Mouse (Mus musculus): ENCODE data around the gene Nkx2-3.

Gene Nkx2-3

DNA sequence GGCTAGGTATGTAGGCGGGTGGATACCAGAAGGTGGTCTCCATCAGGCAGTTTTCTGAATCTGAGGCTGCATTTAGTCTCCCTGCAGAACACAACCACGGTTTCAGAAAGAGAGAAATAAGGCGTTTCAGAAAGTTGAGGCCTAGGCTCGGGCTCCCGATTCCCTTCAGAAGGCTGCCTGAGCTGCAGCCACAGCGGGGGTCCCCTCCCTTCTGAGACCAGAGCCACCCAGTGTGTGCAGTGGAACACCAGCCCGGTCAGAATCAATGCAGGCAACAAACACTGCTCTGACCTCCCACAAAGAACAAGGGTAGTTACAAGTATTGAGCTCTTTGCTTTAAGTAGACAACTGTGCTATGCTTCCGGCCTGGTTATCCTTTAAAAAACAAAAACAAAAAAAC, 1.0 kb upstream of the Nkx2-3 start:
- no peak for TF ChIP-seq GATA4 (IDR thresholded peaks at IDR 0.05; ENCODE audit: insufficient replicate concordance, low read length)

DNA sequence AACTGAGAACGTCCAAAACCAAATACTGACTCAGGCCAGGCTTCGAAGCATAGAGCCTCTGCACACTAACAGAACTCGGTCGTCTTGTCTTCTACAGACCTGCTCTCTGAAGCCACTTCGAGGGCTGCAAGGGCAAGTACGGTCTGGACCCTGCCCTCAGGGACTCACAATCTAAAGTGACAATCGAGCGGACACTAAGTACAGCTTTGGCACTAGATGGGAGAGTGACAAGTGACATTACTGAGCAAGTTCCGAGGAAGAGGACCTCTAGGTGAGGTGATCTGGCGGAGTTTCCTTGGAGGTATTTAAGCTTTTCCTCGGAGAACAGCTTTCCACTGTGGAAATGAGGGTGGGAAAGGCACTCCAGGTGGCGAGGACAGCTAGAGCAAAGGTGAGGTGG, 564 bp upstream of the Nkx2-3 start:
- no peak for TF ChIP-seq GATA4 (IDR thresholded peaks at IDR 0.05; ENCODE audit: insufficient replicate concordance, low read length)

DNA sequence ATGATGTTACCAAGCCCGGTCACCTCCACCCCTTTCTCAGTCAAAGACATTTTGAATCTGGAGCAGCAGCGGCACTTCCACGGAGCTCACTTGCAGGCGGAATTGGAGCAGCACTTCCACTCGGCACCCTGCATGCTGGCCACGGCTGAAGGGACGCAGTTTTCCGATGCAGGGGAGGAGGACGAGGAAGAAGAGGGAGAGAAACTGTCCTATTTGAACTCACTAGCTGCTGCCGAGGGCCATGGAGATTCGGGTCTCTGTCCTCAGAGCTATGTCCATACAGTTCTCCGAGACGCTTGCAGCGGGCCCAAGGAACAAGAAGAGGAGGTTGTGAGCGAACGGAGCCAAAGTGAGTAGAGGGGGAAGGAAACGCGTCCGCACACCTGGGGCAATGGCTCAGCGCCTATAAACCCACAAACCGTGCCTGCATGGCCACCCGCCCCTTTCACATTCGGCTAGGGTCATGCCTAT, 411 bp downstream of the Nkx2-3 start:
- TF ChIP-seq GATA4 (IDR thresholded peaks at IDR 0.05; ENCODE audit: insufficient replicate concordance, low read length): no peak

DNA sequence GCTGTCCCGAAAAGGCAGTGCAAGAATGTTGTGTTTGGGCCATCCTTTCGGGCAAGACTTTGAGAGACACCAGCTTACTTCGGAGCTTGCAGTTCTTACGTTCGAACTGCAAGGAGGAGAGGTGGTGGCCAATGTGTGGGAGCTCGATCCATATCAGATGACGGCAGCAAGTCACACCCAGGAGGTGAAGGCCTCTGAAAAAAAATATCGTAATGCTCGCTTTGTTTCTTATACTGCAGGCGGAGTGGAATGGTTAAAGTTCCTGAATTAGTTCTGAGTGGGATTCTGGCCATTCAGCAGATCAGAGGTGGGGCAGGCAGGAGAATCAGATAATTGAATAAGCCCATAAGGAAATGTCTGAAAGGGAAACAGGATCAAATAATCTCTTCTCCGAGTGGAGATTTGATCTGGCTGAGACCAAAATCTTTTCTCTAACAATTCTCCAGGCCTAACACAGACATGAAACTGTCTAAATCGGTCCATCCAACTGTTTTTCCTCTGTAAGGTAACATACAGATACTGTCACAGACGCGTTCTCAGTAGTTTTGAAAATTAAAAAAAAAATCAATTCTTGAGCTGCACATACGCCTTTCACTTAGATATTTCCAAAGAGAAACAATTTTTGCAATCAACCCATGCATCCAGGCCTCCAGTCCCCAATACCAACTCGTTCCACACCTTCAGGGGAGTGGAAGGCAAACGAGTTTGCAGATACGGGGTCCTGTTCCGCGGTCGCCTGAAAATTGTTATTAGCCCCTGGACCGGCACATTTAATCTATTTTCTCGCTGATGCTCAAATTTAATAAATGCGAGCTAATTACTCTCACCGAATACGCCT, 1.4 kb downstream of the Nkx2-3 start:
- TF ChIP-seq GATA4 (IDR thresholded peaks at IDR 0.05; ENCODE audit: insufficient replicate concordance, low read length): no peak

- no peak for TF ChIP-seq GATA4 (IDR thresholded peaks at IDR 0.05; ENCODE audit: insufficient replicate concordance, low read length)
Observed at GRCm38 (mm10) chr19:43614341-43615073, 2.4 kb downstream of the Nkx2-3 start.

DNA sequence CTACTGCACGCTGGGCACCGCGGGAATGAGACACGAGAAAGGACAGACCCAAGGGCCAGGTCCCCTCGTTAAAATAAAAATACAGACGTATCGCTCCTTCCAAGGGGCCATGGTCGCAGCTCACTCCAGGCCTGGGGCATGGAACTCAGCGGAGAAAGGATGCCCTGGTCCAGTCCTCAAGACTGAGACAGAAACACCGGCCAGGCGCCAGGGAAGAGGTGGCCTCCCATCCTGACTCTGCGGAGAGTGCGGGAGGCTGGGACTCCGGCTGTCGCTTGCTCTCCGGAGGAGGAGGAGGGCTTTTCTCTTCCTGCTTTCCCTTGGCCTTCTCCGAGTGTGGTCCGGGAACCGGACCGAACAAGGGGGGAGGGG, 2.9 kb downstream of the Nkx2-3 start:
- TF ChIP-seq GATA4 (IDR thresholded peaks at IDR 0.05; ENCODE audit: insufficient replicate concordance, low read length): no peak

DNA sequence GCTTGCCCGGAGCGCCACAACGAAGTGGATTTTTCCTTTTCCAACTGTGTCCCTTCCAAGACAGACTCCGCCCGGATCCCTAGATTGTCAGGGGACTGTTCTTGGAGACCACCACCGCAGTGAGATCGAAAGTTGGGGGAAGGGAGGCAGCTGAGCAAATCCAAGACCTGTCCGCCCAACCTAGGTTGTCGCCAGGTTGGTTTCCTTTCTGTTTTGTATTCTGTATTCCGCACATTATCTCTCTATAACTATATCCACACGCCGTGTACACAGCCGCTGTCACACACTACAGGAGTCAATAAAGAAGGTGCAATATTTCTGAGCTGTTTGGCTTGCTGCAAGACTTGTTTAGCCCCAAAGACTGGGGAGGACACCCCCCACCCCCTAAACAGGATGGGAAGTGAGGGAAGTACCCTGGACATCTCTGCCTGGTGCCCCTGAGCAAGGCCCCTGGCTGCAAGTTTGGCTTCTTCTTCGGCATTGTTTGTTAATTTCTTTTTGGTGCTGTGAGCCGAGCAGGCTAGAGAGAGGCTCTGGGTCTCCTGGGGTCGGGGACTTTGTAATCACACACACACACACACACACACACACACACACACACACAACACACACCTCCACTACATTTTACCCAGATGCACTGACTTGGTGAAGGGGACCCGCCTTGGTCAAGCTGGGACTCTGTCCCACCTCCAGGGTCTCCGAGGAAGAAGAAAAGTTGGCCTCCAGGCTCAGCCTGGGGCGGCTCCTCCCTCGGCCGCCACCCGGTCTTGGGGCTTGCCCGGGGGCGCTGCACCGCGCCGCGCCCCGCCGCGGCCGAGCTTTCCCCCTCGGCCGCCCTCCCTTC, 3.7 kb downstream of the Nkx2-3 start:
- no peak for TF ChIP-seq GATA4 (IDR thresholded peaks at IDR 0.05; ENCODE audit: insufficient replicate concordance, low read length)

GRCm38 (mm10) chr19:43616415-43616861, 4.3 kb downstream of the Nkx2-3 start:
- TF ChIP-seq GATA4 (IDR thresholded peaks at IDR 0.05; ENCODE audit: insufficient replicate concordance, low read length): no peak

DNA sequence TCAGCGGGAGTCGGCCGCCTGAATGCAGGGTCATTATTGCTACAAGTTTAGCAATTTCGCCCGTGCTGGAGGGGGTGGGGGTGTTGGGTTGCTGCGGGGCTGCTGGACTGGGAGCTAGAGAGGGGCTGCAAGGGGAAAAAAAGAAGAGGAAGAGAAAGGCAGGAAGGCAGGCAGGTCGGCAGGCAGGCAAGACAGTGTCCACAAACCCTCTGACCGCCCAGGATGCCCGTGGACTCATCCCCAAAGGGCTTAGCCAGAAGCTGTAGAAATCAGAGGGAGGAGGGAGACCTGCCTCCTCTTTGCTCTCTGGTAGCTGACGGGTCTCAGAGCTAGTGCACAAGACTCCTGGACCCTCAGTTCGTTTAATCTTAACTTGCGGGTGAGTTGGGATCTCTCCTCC, 4.8 kb downstream of the Nkx2-3 start:
- no peak for TF ChIP-seq GATA4 (IDR thresholded peaks at IDR 0.05; ENCODE audit: insufficient replicate concordance, low read length)

GRCm38 (mm10) chr19:43617761-43618349, 5.7 kb downstream of the Nkx2-3 start:
- no peak for TF ChIP-seq GATA4 (IDR thresholded peaks at IDR 0.05; ENCODE audit: insufficient replicate concordance, low read length)

GRCm38 (mm10) chr19:43618505-43619030, 6.4 kb downstream of the Nkx2-3 start:
- no peak for TF ChIP-seq GATA4 (IDR thresholded peaks at IDR 0.05; ENCODE audit: insufficient replicate concordance, low read length)

GRCm38 (mm10) chr19:43619916-43620479, 7.9 kb downstream of the Nkx2-3 start:
- TF ChIP-seq GATA4 (IDR thresholded peaks at IDR 0.05; ENCODE audit: insufficient replicate concordance, low read length): no peak

GRCm38 (mm10) chr19:43623913-43624312, 11.8 kb downstream of the Nkx2-3 start:
- no peak for TF ChIP-seq GATA4 (IDR thresholded peaks at IDR 0.05; ENCODE audit: insufficient replicate concordance, low read length)

DNA sequence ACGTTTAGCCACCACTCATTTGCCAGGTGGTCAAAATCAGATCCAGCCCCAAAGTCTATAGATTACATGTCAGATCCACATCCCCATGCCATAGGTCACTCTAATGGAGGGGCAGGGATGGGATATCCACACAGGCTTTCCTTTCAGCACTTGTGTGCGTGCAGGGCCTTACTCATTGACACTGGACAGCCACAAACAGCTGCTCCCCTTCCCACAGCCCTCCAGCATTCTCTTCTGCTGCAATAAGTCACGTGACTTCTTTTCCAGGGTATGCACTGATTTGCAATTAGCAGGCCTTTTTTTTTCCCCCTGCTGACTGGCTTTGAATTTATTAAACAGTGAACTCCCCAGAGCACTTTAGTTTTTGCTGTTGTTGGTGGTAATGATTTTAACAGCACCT, 14.0 kb downstream of the Nkx2-3 start:
- no peak for TF ChIP-seq GATA4 (IDR thresholded peaks at IDR 0.05; ENCODE audit: insufficient replicate concordance, low read length)

Data from liver, adult (tissue).